8 mouse cellular contexts compared by ENCODE assay signal in genomic region chr7:16286026-16286961, GRCm38 (mm10). TPM values are rescaled to one million over a fixed set of nuclear protein-coding genes. Genes with fewer than 3 reads are reported as not detected.
A peak's percentile ranks its signal among the peaks of the same experiment; 100 is the strongest.
DNase-seq lines count a peak whose midpoint lies in the region; ATAC-seq and TF ChIP-seq lines count a peak whose summit lies in the region.

Gene Ccdc9, minus strand, starts transcription at chr7:16286795.

- H3K9me3 ChIP-seq in hindbrain, embryonic 10.5 days, result no peaks in the 10 kb centered on the region
- H3K9me3 ChIP-seq in lung, postnatal 0 days (ENCODE audit: low read length), result no peaks in the 10 kb centered on the region

- WGBS in hindbrain, embryonic 10.5 days, result under 1% methylated on average over 67 of the region's 70 CpGs
- WGBS in lung, postnatal 0 days, result 4% methylated on average over 50 of the region's 70 CpGs

- peak within 1 kb of the TSS; percentile 97 for H3K27ac ChIP-seq in hindbrain, embryonic 10.5 days
- peak within 1 kb of the TSS; percentile 99 for H3K27ac ChIP-seq in lung, postnatal 0 days (ENCODE audit: low read length)

- H3K9ac ChIP-seq in lung, postnatal 0 days (replicated peaks; ENCODE audit: low read depth), result peak within 1 kb of the TSS; percentile 77

- H3K4me2 ChIP-seq in lung, postnatal 0 days (replicated peaks; ENCODE audit: low read depth, low read length), result peak within 1 kb of the TSS; percentile 53

- no peaks in the 10 kb centered on the region for H3K27me3 ChIP-seq in hindbrain, embryonic 10.5 days (ENCODE audit: insufficient read depth, poor library complexity, severe bottlenecking)
- no peaks in the 10 kb centered on the region for H3K27me3 ChIP-seq in lung, postnatal 0 days (replicated peaks; ENCODE audit: insufficient read depth, low read length)

- peak within 1 kb of the TSS; percentile 83 for H3K4me3 ChIP-seq in hindbrain, embryonic 10.5 days
- peak within 1 kb of the TSS; percentile 76 for H3K4me3 ChIP-seq in lung, postnatal 0 days (ENCODE audit: low read depth, low read length)

- TF ChIP-seq EP300 in lung, postnatal 0 days (IDR thresholded peaks at IDR 0.05), result no peak

- TF ChIP-seq CTCF in lung, postnatal 0 days (IDR thresholded peaks at IDR 0.05), result no peak

- peak; percentile 88 for DNase-seq in MEL-GATA-1-ER (ENCODE audit: extremely low read depth, low read depth)
- peak; percentile 97 for DNase-seq in cerebellum, adult 8-10 months
- peak; percentile 99 for DNase-seq in hindbrain, embryonic 10.5 days (ENCODE audit: low spot score)
- peak; percentile 99 for DNase-seq in layer of hippocampus, adult 9-11 months
- peak; percentile 100 for DNase-seq in lung, postnatal 0 days (ENCODE audit: low spot score)
- peak; percentile 100 for DNase-seq in ovary, postnatal 14 days (ENCODE audit: low spot score)
- DNase-seq in thymus, postnatal 14 days, result peak; percentile 99

- peaks cover 23% of the 10 kb centered on the region for H3K4me1 ChIP-seq in hindbrain, embryonic 10.5 days (replicated peaks)
- H3K4me1 ChIP-seq in lung, postnatal 0 days (ENCODE audit: insufficient read depth, low read depth, low read length), result no peaks in the 10 kb centered on the region; the same call in 1 of the 2 replicates

- H3K36me3 ChIP-seq in hindbrain, embryonic 10.5 days, result peaks cover 31% of the 10 kb centered on the region
- H3K36me3 ChIP-seq in lung, postnatal 0 days (ENCODE audit: insufficient read depth, low read length), result peaks cover 21% of the 10 kb centered on the region

- ATAC-seq in frontal cortex, adult (ENCODE audit: low TSS enrichment), result peak; percentile 92
- peak; percentile 86 for ATAC-seq in lung, postnatal 0 days

RNA-seq across cellular contexts. Expression of gene Ccdc9, which starts in this region (rescaled TPM):
- 32.2 and 37.4 TPM in 2 replicates for polyA plus RNA-seq in hindbrain, embryonic 10.5 days (2016; fragmentation: Nextera tagmentation; extraction: Ambion mirVana)
- polyA plus RNA-seq in lung, postnatal 0 days (2015; fragmentation: Nextera tagmentation; extraction: Ambion mirVana), result 15.9 and 18.3 TPM in 2 replicates

Comparison
In these comparisons a context has a peak if more than half of its experiments do, and no peak if none do; other contexts are left out.
1. Peak in every context shown above with its lines: DNase-seq, ATAC-seq, H3K4me3 ChIP-seq and H3K27ac ChIP-seq.